Mouse (Mus musculus) neural tube, embryonic 12.5 days (tissue): ENCODE results near the gene Osbpl3. TPM values are rescaled to one million over a fixed set of nuclear protein-coding genes. Genes with fewer than 3 reads are reported as not detected.
"Not testable (repeated sequence)": the region's sequence is repeated elsewhere in the genome, so short reads cannot be mapped to it uniquely, and the experiment has no call there.

Experiments used
- ATAC-seq: fragments of 200-750 bp; cut with Nextera tagmentation; 2 replicates; pipeline ENCODE4 v1.8.0; 2017; ENCODE audit warnings: low read depth, mild to moderate bottlenecking, moderate TSS enrichment, moderate library complexity; ENCODE audit not compliant: low FRiP score
- H3K27ac ChIP-seq: fragments of 300-500 bp; sonication (generic); 2 replicates; pipeline ENCODE4 v1.5.1; 2016
- H3K27me3 ChIP-seq: fragments of 300-500 bp; sonication (generic); replicated peaks from 2 replicates; pipeline ENCODE4 v1.6.1; 2016; ENCODE audit warnings: mild to moderate bottlenecking
- H3K36me3 ChIP-seq: fragments of 300-500 bp; sonication (generic); 2 replicates; pipeline ENCODE4 v1.6.1; 2016; ENCODE audit warnings: mild to moderate bottlenecking
- H3K4me1 ChIP-seq: fragments of 300-500 bp; sonication (generic); 2 replicates; pipeline ENCODE4 v1.6.1; 2016
- H3K4me2 ChIP-seq: fragments of 300-500 bp; sonication (generic); replicated peaks from 2 replicates; pipeline ENCODE4 v1.6.1; 2016; ENCODE audit warnings: mild to moderate bottlenecking
- H3K4me3 ChIP-seq: fragments of 300-500 bp; sonication (generic); 2 replicates; pipeline ENCODE4 v1.5.1; 2016
- H3K9ac ChIP-seq: fragments of 300-500 bp; sonication (generic); 2 replicates; pipeline ENCODE4 v1.6.1; 2016; ENCODE audit warnings: mild to moderate bottlenecking
- H3K9me3 ChIP-seq: fragments of 300-500 bp; sonication (generic); 2 replicates; pipeline ENCODE4 v1.6.1; 2016; ENCODE audit warnings: mild to moderate bottlenecking
- WGBS: fragments of 180-500 bp; shearing (Covaris S2); methylation state at CpG from one replicate; pipeline ENCODE4 v1.1.7; 2016; 5-methylcytosine and 5-hydroxymethylcytosine counted together
- polyA plus RNA-seq: library from polyadenylated mRNA; unstranded; fragments of >200 nt; fragmentation: Nextera tagmentation; extraction: Ambion mirVana; gene quantifications from 2 replicates; pipeline ENCODE4 v1.2.1, GENCODE M21; 2016

Osbpl3 gene
- polyA plus RNA-seq, 1 experiment from 2014 or later = 5.4 TPM

GRCm38 (mm10) chr6:50440966-50441862, 14.8 kb downstream of the Osbpl3 start:
- no peaks in the 10 kb centered on the region for H3K36me3 ChIP-seq
- H3K4me2 ChIP-seq = no peak overlapping the region
- H3K4me3 ChIP-seq = no peak overlapping the region
- H3K9me3 ChIP-seq = no peaks in the 10 kb centered on the region
- no peaks in the 10 kb centered on the region for H3K27me3 ChIP-seq
- no peak overlapping the region for H3K9ac ChIP-seq
- ATAC-seq = no peak
- 93% methylated on average over 5 of the region's 5 CpGs for WGBS
- H3K27ac ChIP-seq = no peak overlapping the region
- no peaks in the 10 kb centered on the region for H3K4me1 ChIP-seq

- no peaks in the 10 kb centered on the region for H3K36me3 ChIP-seq
- no peaks in the 10 kb centered on the region for H3K4me1 ChIP-seq
- H3K9me3 ChIP-seq = no peaks in the 10 kb centered on the region
- H3K27me3 ChIP-seq = no peaks in the 10 kb centered on the region
- H3K4me2 ChIP-seq = no peak overlapping the region
- no peak for ATAC-seq
- H3K4me3 ChIP-seq = no peak overlapping the region
- no peak overlapping the region for H3K9ac ChIP-seq
- WGBS = 93% methylated on average over 7 of the region's 7 CpGs
- no peak overlapping the region for H3K27ac ChIP-seq
Measured at GRCm38 (mm10) chr6:50440197-50440596, 15.8 kb downstream of the Osbpl3 start.

- not testable (repeated sequence) for H3K27me3 ChIP-seq, H3K27ac ChIP-seq, H3K9ac ChIP-seq, H3K36me3 ChIP-seq, H3K4me1 ChIP-seq, H3K4me3 ChIP-seq, H3K9me3 ChIP-seq, ATAC-seq, H3K4me2 ChIP-seq
- 95% methylated on average over 4 of the region's 4 CpGs for WGBS
Measured at GRCm38 (mm10) chr6:50438900-50439299, 17.1 kb downstream of the Osbpl3 start.

GRCm38 (mm10) chr6:50437815-50438214, 18.2 kb downstream of the Osbpl3 start:
- Histone ChIP-seq H3K27ac (no peak overlapping the region), H3K4me2 (no peak overlapping the region), H3K4me1 (no peaks in the 10 kb centered on the region), H3K9me3 (no peaks in the 10 kb centered on the region), H3K36me3 (no peaks in the 10 kb centered on the region), H3K4me3 (no peak overlapping the region), H3K9ac (no peak overlapping the region), H3K27me3 (no peaks in the 10 kb centered on the region)
- no peak for ATAC-seq
- 92% methylated on average over 2 of the region's 2 CpGs for WGBS

GRCm38 (mm10) chr6:50436661-50437060, 19.3 kb downstream of the Osbpl3 start:
- no peaks in the 10 kb centered on the region for H3K4me1 ChIP-seq
- no peak overlapping the region for H3K27ac ChIP-seq
- no peak overlapping the region for H3K9ac ChIP-seq
- no peaks in the 10 kb centered on the region for H3K36me3 ChIP-seq
- 71% methylated on average over 2 of the region's 2 CpGs for WGBS
- no peak for ATAC-seq
- H3K4me3 ChIP-seq = no peak overlapping the region
- H3K27me3 ChIP-seq = no peaks in the 10 kb centered on the region
- H3K4me2 ChIP-seq = no peak overlapping the region
- H3K9me3 ChIP-seq = no peaks in the 10 kb centered on the region

GRCm38 (mm10) chr6:50432491-50432890, 23.5 kb downstream of the Osbpl3 start:
- Histone ChIP-seq H3K4me3 (no peak overlapping the region), H3K36me3 (no peaks in the 10 kb centered on the region), H3K9ac (no peak overlapping the region), H3K4me1 (no peaks in the 10 kb centered on the region), H3K27me3 (no peaks in the 10 kb centered on the region), H3K27ac (no peak overlapping the region), H3K9me3 (no peaks in the 10 kb centered on the region), H3K4me2 (no peak overlapping the region)
- WGBS = 51% methylated on average over 5 of the region's 5 CpGs
- ATAC-seq = no peak

- H3K4me3 ChIP-seq = no peak overlapping the region
- H3K36me3 ChIP-seq = no peaks in the 10 kb centered on the region
- no peak overlapping the region for H3K27ac ChIP-seq
- H3K9me3 ChIP-seq = no peaks in the 10 kb centered on the region
- no peak for ATAC-seq
- WGBS = 89% methylated on average over 7 of the region's 7 CpGs
- H3K27me3 ChIP-seq = no peaks in the 10 kb centered on the region
- no peak overlapping the region for H3K4me2 ChIP-seq
- no peak overlapping the region for H3K9ac ChIP-seq
- no peaks in the 10 kb centered on the region for H3K4me1 ChIP-seq
Measured at GRCm38 (mm10) chr6:50429299-50429698, 26.7 kb downstream of the Osbpl3 start.

GRCm38 (mm10) chr6:50427051-50427732, 28.8 kb downstream of the Osbpl3 start:
- H3K9ac ChIP-seq = no peak overlapping the region
- no peaks in the 10 kb centered on the region for H3K27me3 ChIP-seq
- WGBS = 94% methylated on average over 11 of the region's 11 CpGs
- H3K4me3 ChIP-seq = no peak overlapping the region
- H3K36me3 ChIP-seq = no peaks in the 10 kb centered on the region
- H3K4me2 ChIP-seq = no peak overlapping the region
- H3K4me1 ChIP-seq = no peaks in the 10 kb centered on the region
- H3K27ac ChIP-seq = no peak overlapping the region
- no peak for ATAC-seq
- H3K9me3 ChIP-seq = no peaks in the 10 kb centered on the region

GRCm38 (mm10) chr6:50426571-50426970, 29.4 kb downstream of the Osbpl3 start:
- Histone ChIP-seq H3K27ac (no peak overlapping the region), H3K27me3 (no peaks in the 10 kb centered on the region), H3K4me3 (no peak overlapping the region), H3K9me3 (no peaks in the 10 kb centered on the region), H3K36me3 (no peaks in the 10 kb centered on the region), H3K4me1 (no peaks in the 10 kb centered on the region), H3K9ac (no peak overlapping the region), H3K4me2 (no peak overlapping the region)
- no peak for ATAC-seq
- 95% methylated on average over 4 of the region's 4 CpGs for WGBS

- no peak for ATAC-seq
- Histone ChIP-seq H3K4me3 (no peak overlapping the region), H3K4me1 (no peaks in the 10 kb centered on the region), H3K4me2 (no peak overlapping the region), H3K9ac (no peak overlapping the region), H3K27me3 (no peaks in the 10 kb centered on the region), H3K27ac (no peak overlapping the region), H3K36me3 (no peaks in the 10 kb centered on the region), H3K9me3 (no peaks in the 10 kb centered on the region)
- 93% methylated on average over 4 of the region's 4 CpGs for WGBS
Measured at GRCm38 (mm10) chr6:50424271-50424670, 31.7 kb downstream of the Osbpl3 start.

- H3K36me3 ChIP-seq = no peaks in the 10 kb centered on the region
- no peaks in the 10 kb centered on the region for H3K27me3 ChIP-seq
- no peaks in the 10 kb centered on the region for H3K4me1 ChIP-seq
- no peak overlapping the region for H3K9ac ChIP-seq
- 86% methylated on average over 2 of the region's 2 CpGs for WGBS
- no peak for ATAC-seq
- H3K4me3 ChIP-seq = no peak overlapping the region
- no peaks in the 10 kb centered on the region for H3K9me3 ChIP-seq
- H3K27ac ChIP-seq = no peak overlapping the region
- H3K4me2 ChIP-seq = no peak overlapping the region
Measured at GRCm38 (mm10) chr6:50420413-50420812, 35.6 kb downstream of the Osbpl3 start.

GRCm38 (mm10) chr6:50419518-50420290, 36.3 kb downstream of the Osbpl3 start:
- no peaks in the 10 kb centered on the region for H3K9me3 ChIP-seq
- no peak overlapping the region for H3K27ac ChIP-seq
- no peaks in the 10 kb centered on the region for H3K27me3 ChIP-seq
- no peaks in the 10 kb centered on the region for H3K4me1 ChIP-seq
- no peak for ATAC-seq
- no peak overlapping the region for H3K4me2 ChIP-seq
- WGBS = 84% methylated on average over 10 of the region's 10 CpGs
- H3K4me3 ChIP-seq = no peak overlapping the region
- no peak overlapping the region for H3K9ac ChIP-seq
- H3K36me3 ChIP-seq = no peaks in the 10 kb centered on the region
